Mouse (Mus musculus) T-helper 1 cell (primary cell): ENCODE results near the gene Cct4.

Source experiments
- in situ Hi-C: fragments of 300-600 bp; cut with MboI, MseI; formaldehyde crosslinking; loops from one replicate; pipeline ENCODE4 v1.15.1; 2025; ENCODE audit warnings: high pct_unique_total_duplicates

The Cct4 gene

GRCm38 (mm10) chr11:22990393-22991126 lies at the start of gene Cct4:
TSS of gene Cct4 (plus strand) at chr11:22990519.
- in situ Hi-C loops, result no loop called here

- in situ Hi-C loops, result loop anchor here (10.0 kb wide), 1 partner anchor 434 kb away; the partner anchor contains the start of gene Tmem17
Observed at GRCm38 (mm10) chr11:22949101-22949500, 41.2 kb upstream of the Cct4 start.

GRCm38 (mm10) chr11:22950131-22950530 lies 40.2 kb upstream of the Cct4 start:
- in situ Hi-C loops, result loop anchor here (5.0 to 25.0 kb wide), 2 partner anchors 313 to 713 kb away; no protein-coding TSS in a partner anchor

- in situ Hi-C loops, result loop anchor here (5.0 to 25.0 kb wide), 2 partner anchors 315 to 715 kb away; no protein-coding TSS in a partner anchor
Observed at GRCm38 (mm10) chr11:22952668-22953067, 37.7 kb upstream of the Cct4 start.

GRCm38 (mm10) chr11:22956346-22956745 lies 34.0 kb upstream of the Cct4 start:
- in situ Hi-C loops, result loop anchor here (25.0 kb wide), 1 partner anchor 719 kb away; no protein-coding TSS in a partner anchor

- in situ Hi-C loops, result loop anchor here (25.0 kb wide), 1 partner anchor 720 kb away; no protein-coding TSS in a partner anchor
Observed at GRCm38 (mm10) chr11:22956830-22957229, 33.5 kb upstream of the Cct4 start.

- in situ Hi-C loops, result loop anchor here (25.0 kb wide), 1 partner anchor 721 kb away; no protein-coding TSS in a partner anchor
Observed at GRCm38 (mm10) chr11:22957791-22958374, 32.4 kb upstream of the Cct4 start.

- in situ Hi-C loops, result loop anchor here (25.0 kb wide), 1 partner anchor 725 kb away; no protein-coding TSS in a partner anchor
Observed at GRCm38 (mm10) chr11:22962101-22962500, 28.2 kb upstream of the Cct4 start.

- in situ Hi-C loops, result loop anchor here (25.0 kb wide), 1 partner anchor 727 kb away; no protein-coding TSS in a partner anchor
Observed at GRCm38 (mm10) chr11:22964401-22964800, 25.9 kb upstream of the Cct4 start.

- in situ Hi-C loops, result loop anchor here (25.0 kb wide), 1 partner anchor 728 kb away; no protein-coding TSS in a partner anchor
Observed at GRCm38 (mm10) chr11:22965503-22965902, 24.8 kb upstream of the Cct4 start.

- in situ Hi-C loops, result loop anchor here (25.0 kb wide), 1 partner anchor 732 kb away; no protein-coding TSS in a partner anchor
Observed at GRCm38 (mm10) chr11:22969486-22969885, 20.8 kb upstream of the Cct4 start.

- in situ Hi-C loops, result loop anchor here (25.0 kb wide), 1 partner anchor 733 kb away; no protein-coding TSS in a partner anchor
Observed at GRCm38 (mm10) chr11:22970546-22970945, 19.8 kb upstream of the Cct4 start.

GRCm38 (mm10) chr11:22971835-22972709 lies 18.2 kb upstream of the Cct4 start, which contains the start of gene Zrsr1:
TSS of gene Zrsr1 (plus strand) at chr11:22972005.
- in situ Hi-C loops, result loop anchor here (25.0 kb wide), 1 partner anchor 735 kb away; no protein-coding TSS in a partner anchor

GRCm38 (mm10) chr11:22972746-22973526 lies 17.4 kb upstream of the Cct4 start:
- in situ Hi-C loops, result loop anchor here (25.0 kb wide), 1 partner anchor 736 kb away; no protein-coding TSS in a partner anchor

- in situ Hi-C loops, result loop anchor here (25.0 kb wide), 1 partner anchor 736 kb away; no protein-coding TSS in a partner anchor
Observed at GRCm38 (mm10) chr11:22973599-22973998, 16.7 kb upstream of the Cct4 start.

GRCm38 (mm10) chr11:22978215-22978614 lies 12.1 kb upstream of the Cct4 start:
- in situ Hi-C loops, result no loop called here

- in situ Hi-C loops, result no loop called here
Observed at GRCm38 (mm10) chr11:22978711-22979110, 11.6 kb upstream of the Cct4 start.

GRCm38 (mm10) chr11:22979221-22979620 lies 11.1 kb upstream of the Cct4 start:
- in situ Hi-C loops, result no loop called here

- in situ Hi-C loops, result no loop called here
Observed at GRCm38 (mm10) chr11:22981041-22981440, 9.3 kb upstream of the Cct4 start.

- in situ Hi-C loops, result no loop called here
Observed at GRCm38 (mm10) chr11:22981543-22981950, 8.8 kb upstream of the Cct4 start.
